Mouse (Mus musculus) gastrocnemius, adult 2 months (tissue): ENCODE measurements around the gene Zfhx2. TPM values are rescaled to one million over a fixed set of nuclear protein-coding genes. Genes with fewer than 3 reads are reported as not detected.

Experiments
- DNase-seq: peaks from one replicate; pipeline ENCODE4 v3.0.0; 2022
- H3K27ac ChIP-seq: fragments of 200-600 bp; 2 replicates; pipeline ENCODE4 v1.8.1; 2022; ENCODE audit warnings: mild to moderate bottlenecking
- H3K4me3 ChIP-seq: fragments of 200-600 bp; 2 replicates; pipeline ENCODE4 v1.8.1; 2022; ENCODE audit warnings: mild to moderate bottlenecking, moderate library complexity
- CTCF ChIP-seq: fragments of 200-600 bp; IDR thresholded peaks from 2 replicates; pipeline ENCODE4 v1.8.1; 2022; ENCODE audit warnings: antibody characterized with exemption, mild to moderate bottlenecking, moderate library complexity
- intact Hi-C: fragments of 180-260 bp; cut with DNase I; formaldehyde crosslinking; loops from one replicate; pipeline ENCODE4 v1.15.1; 2025
- total RNA-seq, 2 experiments: library from RNA; stranded (reverse); gene quantifications; 2 replicates each; pipeline ENCODE4 v1.2.3; 2021

Gene Zfhx2
- total RNA-seq, 2 experiments from 2014 or later = 5.1 to 6.0 TPM

GRCm38 (mm10) chr14:55014991-55015766 lies 76.9 kb downstream of the Zfhx2 start, which contains the start of gene Ngdn:
Gene Ngdn, plus strand, starts transcription at chr14:55015454.
- Histone ChIP-seq H3K27ac (peak within 1 kb of the TSS; percentile 92), H3K4me3 (peak within 1 kb of the TSS; percentile 82)
- peak; percentile 97 for DNase-seq
- TF ChIP-seq CTCF = peak; percentile 92
- intact Hi-C loops = loop anchor here (1.0 to 2.0 kb wide), 2 partner anchors 115 to 172 kb away; no protein-coding TSS in a partner anchor

- Histone ChIP-seq H3K4me3 (peak overlapping the region; percentile 78), H3K27ac (peak overlapping the region; percentile 92)
- no peak for TF ChIP-seq CTCF
- no peak for DNase-seq
- intact Hi-C loops = loop anchor here (1.0 to 2.0 kb wide), 2 partner anchors 114 to 172 kb away; no protein-coding TSS in a partner anchor
These were observed 77.5 kb downstream of the Zfhx2 start for GRCm38 (mm10) chr14:55014591-55014990.

GRCm38 (mm10) chr14:55011116-55011515 lies 81.0 kb downstream of the Zfhx2 start:
- H3K27ac ChIP-seq = no peak overlapping the region
- no peak for DNase-seq
- H3K4me3 ChIP-seq = no peak overlapping the region
- intact Hi-C loops = no loop called here
- TF ChIP-seq CTCF = peak; percentile 13; the same call in 1 of the 2 replicates

Other genes starting within 250 kb of the Zfhx2 start
- 1 to 10 TPM; 3.0 to 5.2 TPM for gene Homez, start 221.4 kb downstream of the Zfhx2 start, total RNA-seq
- 1 to 10 TPM; 2.6 to 3.5 TPM for gene Ppp1r3e, start 214.8 kb downstream of the Zfhx2 start, total RNA-seq
- 10 to 100 TPM; 23.1 to 26.8 TPM for gene Bcl2l2, start 208.9 kb downstream of the Zfhx2 start, total RNA-seq
- gene Gm20521, start 208.9 kb downstream of the Zfhx2 start, total RNA-seq = 1 to 10 TPM in 1 of 2 experiments, under 1 TPM in 1; 0.56 to 4.4 TPM
- 10 to 100 TPM; 52.5 to 63.3 TPM for gene Pabpn1, start 199.8 kb downstream of the Zfhx2 start, total RNA-seq
- gene Slc22a17, start 179.2 kb downstream of the Zfhx2 start, total RNA-seq = 1 to 10 TPM; 1.0 to 1.4 TPM
- gene Efs, start 166.2 kb downstream of the Zfhx2 start, total RNA-seq = 1 to 10 TPM; 1.1 to 1.4 TPM
- gene Il25, start 159.6 kb downstream of the Zfhx2 start, total RNA-seq = not detected
- under 1 TPM in 1 of 2 experiments, not detected in 1; 0.25 TPM for gene Cmtm5, start 156.1 kb downstream of the Zfhx2 start, total RNA-seq
- 100 to 1,000 TPM; 109 to 348 TPM for gene Myh6, start 125.4 kb downstream of the Zfhx2 start, total RNA-seq
- gene Gm17428, start 115.4 kb downstream of the Zfhx2 start, total RNA-seq = not detected
- 1,000 to 10,000 TPM in 1 of 2 experiments, 100 to 1,000 TPM in 1; 520 to 1,662 TPM for gene Myh7, start 97.7 kb downstream of the Zfhx2 start, total RNA-seq
- gene Ngdn, start 76.9 kb downstream of the Zfhx2 start, total RNA-seq = 10 to 100 TPM; 18.1 to 19.9 TPM
- gene Thtpa, start 2.5 kb upstream of the Zfhx2 start, total RNA-seq = 10 to 100 TPM; 12.6 to 14.3 TPM
- 1 to 10 TPM; 5.3 to 6.0 TPM for gene Ap1g2, start 14.3 kb upstream of the Zfhx2 start, total RNA-seq
- under 1 TPM in 1 of 2 experiments, not detected in 1; 0.08 TPM for gene Jph4, start 24.6 kb upstream of the Zfhx2 start, total RNA-seq
- gene Dhrs2, start 129.7 kb upstream of the Zfhx2 start, total RNA-seq = not detected